Mouse (Mus musculus): Measurements from ENCODE around the gene Pamr1.

- no peak for TF ChIP-seq CTCF (IDR thresholded peaks at IDR 0.05)
- TF ChIP-seq EP300 (IDR thresholded peaks at IDR 0.05): no peak
Measured at GRCm38 (mm10) chr2:102622176-102622575, 72.4 kb downstream of the Pamr1 start.
